In genomic region chr13:48694090-48695064, GRCm38 (mm10) we compare ENCODE assay signal across 9 mouse cellular contexts. TPM values are rescaled to one million over a fixed set of nuclear protein-coding genes. Genes with fewer than 3 reads are reported as not detected.
A peak's percentile ranks its signal among the peaks of the same experiment; 100 is the strongest.
DNase-seq lines count a peak whose midpoint lies in the region; ATAC-seq and TF ChIP-seq lines count a peak whose summit lies in the region.
"Had no signal": no experiment of that assay in that cellular context is flagged by ENCODE, and none has a peak within 500 bp of the region (broad histone marks: within the 10 kb centered on the region; RNA-seq: fewer than 3 reads in every experiment).

No protein-coding gene starts in this region.

- H3K4me2 ChIP-seq in hindbrain, postnatal 0 days (ENCODE audit: low read depth, low read length), result no peak overlapping the region

- WGBS in hindbrain, postnatal 0 days, result 57% methylated on average over 27 of the region's 27 CpGs
- 77% methylated on average over 27 of the region's 27 CpGs for whole genome bisulfite sequencing in hindbrain, embryonic 10.5 days

- peak; percentile 60 for DNase-seq in hindbrain, postnatal 0 days (ENCODE audit: low spot score)
- no peak for DNase-seq in hindbrain, embryonic 10.5 days (ENCODE audit: low spot score)
- peak; percentile 60 for DNase-seq in brain, embryonic 14.5 days (ENCODE audit: low read depth)
- peak; percentile 40 to 64 for DNase-seq in gastrocnemius, postnatal 4 days (ENCODE audit: low spot score in 2 of 2)
- peak; percentile 20 to 21 for DNase-seq in layer of hippocampus, postnatal 14 days (ENCODE audit: low spot score in 2 of 2)
- peak; percentile 29 for DNase-seq in right cerebral cortex, postnatal 14 days
- no peak for DNase-seq in embryo, embryonic 10 days (ENCODE audit: low spot score)

- H3K36me3 ChIP-seq in hindbrain, postnatal 0 days (ENCODE audit: insufficient read depth, low read length), result no peaks in the 10 kb centered on the region
- no peaks in the 10 kb centered on the region for H3K36me3 ChIP-seq in hindbrain, embryonic 10.5 days
- H3K36me3 ChIP-seq: G1E had no signal

- no peaks in the 10 kb centered on the region for H3K9me3 ChIP-seq in hindbrain, postnatal 0 days (ENCODE audit: low read length)
- H3K9me3 ChIP-seq in hindbrain, embryonic 10.5 days, result peaks cover 8% of the 10 kb centered on the region; the same call in 1 of the 2 replicates
- H3K9me3 ChIP-seq: G1E had no signal

- H3K4me1 ChIP-seq in hindbrain, postnatal 0 days (ENCODE audit: insufficient read depth, low read length), result no peaks in the 10 kb centered on the region
- H3K4me1 ChIP-seq in hindbrain, embryonic 10.5 days (replicated peaks), result peaks cover 12% of the 10 kb centered on the region

- 0 out of 2 replicates have a peak, but pooled peaks have one; percentile 43 for ATAC-seq in hindbrain, postnatal 0 days
- ATAC-seq in erythroid progenitor cell, adult 5-6 weeks (replicated peaks; ENCODE audit: low FRiP score, poor library complexity, severe bottlenecking), result no peak

- no peak for TF ChIP-seq CTCF in hindbrain, postnatal 0 days (IDR thresholded peaks at IDR 0.05; ENCODE audit: low read depth)
- no peak for TF ChIP-seq CTCF in brain, embryonic 14.5 days (IDR thresholded peaks at IDR 0.05; ENCODE audit: borderline replicate concordance, extremely low read depth, insufficient read depth, insufficient read length)

- H3K27me3 ChIP-seq in hindbrain, postnatal 0 days (ENCODE audit: insufficient read depth, low read length), result no peaks in the 10 kb centered on the region
- H3K27me3 ChIP-seq in hindbrain, embryonic 10.5 days (ENCODE audit: insufficient read depth, poor library complexity, severe bottlenecking), result no peaks in the 10 kb centered on the region

- TF ChIP-seq POLR2A in brain, embryonic 14.5 days (IDR thresholded peaks at IDR 0.05; ENCODE audit: borderline replicate concordance, extremely low read depth, insufficient read depth, insufficient read length, poor library complexity, severe bottlenecking), result no peak

- H3K9ac ChIP-seq in hindbrain, postnatal 0 days (replicated peaks; ENCODE audit: low read length), result 0 out of 2 replicates have a peak overlapping the region, but pooled peaks have one; percentile 21

- H3K27ac ChIP-seq in hindbrain, postnatal 0 days, result no peak overlapping the region; the same call in 1 of the 2 replicates
- H3K27ac ChIP-seq in hindbrain, embryonic 10.5 days, result no peak overlapping the region

- H3K4me3 ChIP-seq in hindbrain, postnatal 0 days (ENCODE audit: low read length), result no peak overlapping the region
- no peak overlapping the region for H3K4me3 ChIP-seq in hindbrain, embryonic 10.5 days

RNA-seq across cellular contexts. Expression of gene Barx1, which starts 31.6 kb away (rescaled TPM):
- total RNA-seq in hindbrain, postnatal 0 days (2014; rRNA removed), result not detected in 2 replicates
- polyA plus RNA-seq in hindbrain, postnatal 0 days (2015; fragmentation: Nextera tagmentation; extraction: Ambion mirVana), result not detected in 2 replicates
- polyA plus RNA-seq in hindbrain, embryonic 10.5 days (2016; fragmentation: Nextera tagmentation; extraction: Ambion mirVana), result 2.9 TPM in 2 replicates
- 0.15 and 0.38 TPM in 2 replicates for polyA plus RNA-seq in brain, embryonic 14.5 days (2012; rRNA removed)
- not detected for total RNA-seq in gastrocnemius, postnatal 4 days (2021)
- total RNA-seq in layer of hippocampus, postnatal 14 days (2021), result not detected
- total RNA-seq in erythroid progenitor cell, adult 5-6 weeks (2015; ENCODE audit: low replicate concordance), result not detected in 2 replicates
- total RNA-seq in erythroid progenitor cell, adult 5-6 weeks (2017; ENCODE audit: low replicate concordance), result not detected in 2 replicates
- total RNA-seq: G1E had no signal
- polyA plus RNA-seq: G1E had no signal

Comparison
In these comparisons a context has a peak if more than half of its experiments do, and no peak if none do; other contexts are left out.
1. DNase-seq: peak in hindbrain, postnatal 0 days (single experiment), brain, embryonic 14.5 days (single experiment), gastrocnemius, postnatal 4 days (2 of 2), layer of hippocampus, postnatal 14 days (2 of 2) and right cerebral cortex, postnatal 14 days (single experiment); none in hindbrain, embryonic 10.5 days (single experiment) and embryo, embryonic 10 days (single experiment).